Mouse (Mus musculus) limb, embryonic 11.5 days (tissue): ENCODE measurements at regions not wholly inside any gene's neighbourhood (a gene's known extent, or its start where the extent isn't known, plus 50 kb on each side); places are given as distances from the start of the nearest gene placed in this dataset.

Experiments
- ATAC-seq: fragments of 200-750 bp; cut with Nextera tagmentation; 2 replicates; pipeline ENCODE4 v1.8.0; 2017; ENCODE audit warnings: low read depth; ENCODE audit not compliant: insufficient number of reproducible peaks, low FRiP score, low TSS enrichment
- DNase-seq: peaks from one replicate; pipeline ENCODE4 v3.0.0-alpha.2; 2015; ENCODE audit warnings: low spot score
- H3K27ac ChIP-seq: fragments of 300-500 bp; sonication (generic); replicated peaks from 2 replicates; pipeline ENCODE4 v1.5.1; 2014; ENCODE audit warnings: low read depth, mild to moderate bottlenecking, low read length
- H3K27me3 ChIP-seq: fragments of 300-500 bp; sonication (generic); 2 replicates; pipeline ENCODE4 v1.6.1; 2014; ENCODE audit warnings: mild to moderate bottlenecking, low read length, mixed read lengths; ENCODE audit not compliant: control insufficient read depth, insufficient read depth
- H3K36me3 ChIP-seq: fragments of 300-500 bp; sonication (generic); 2 replicates; pipeline ENCODE4 v1.6.1; 2014; ENCODE audit warnings: mild to moderate bottlenecking, low read length, moderate library complexity, mixed read lengths; ENCODE audit not compliant: control insufficient read depth, insufficient read depth
- H3K4me1 ChIP-seq: fragments of 300-500 bp; sonication (generic); 2 replicates; pipeline ENCODE4 v1.6.1; 2014; ENCODE audit warnings: low read length, mixed read lengths; ENCODE audit not compliant: control insufficient read depth, insufficient read depth
- H3K4me2 ChIP-seq: fragments of 300-500 bp; sonication (generic); 2 replicates; pipeline ENCODE4 v1.6.1; 2014; ENCODE audit warnings: low read depth, mild to moderate bottlenecking, moderate library complexity; ENCODE audit not compliant: severe bottlenecking
- H3K4me3 ChIP-seq: fragments of 300-500 bp; sonication (generic); 2 replicates; pipeline ENCODE4 v1.5.1; 2014; ENCODE audit warnings: low read depth, low read length
- H3K9ac ChIP-seq: fragments of 300-500 bp; sonication (generic); 2 replicates; pipeline ENCODE4 v1.6.1; 2014; ENCODE audit warnings: mild to moderate bottlenecking, low read length
- H3K9me3 ChIP-seq: fragments of 300-500 bp; sonication (generic); 2 replicates; pipeline ENCODE4 v1.6.1; 2016; ENCODE audit warnings: low read length; ENCODE audit not compliant: control insufficient read depth
- WGBS: fragments of 180-500 bp; shearing (Covaris S2); extraction: QIAGEN DNeasy Blood & Tissue Kit; methylation state at CpG from one replicate; pipeline ENCODE4 v1.1.7; 2014; 5-methylcytosine and 5-hydroxymethylcytosine counted together

GRCm38 (mm10) chr19:14692183-14692582, 94.3 kb upstream of the Tle4 start:
- H3K9me3 ChIP-seq = no peaks in the 10 kb centered on the region
- no peaks in the 10 kb centered on the region for H3K27me3 ChIP-seq
- H3K36me3 ChIP-seq = no peaks in the 10 kb centered on the region
- H3K4me2 ChIP-seq = no peak overlapping the region
- no peak overlapping the region for H3K4me3 ChIP-seq
- H3K27ac ChIP-seq = no peak overlapping the region
- H3K4me1 ChIP-seq = no peaks in the 10 kb centered on the region
- no peak overlapping the region for H3K9ac ChIP-seq
- ATAC-seq (no peak), DNase-seq (no peak)

DNA sequence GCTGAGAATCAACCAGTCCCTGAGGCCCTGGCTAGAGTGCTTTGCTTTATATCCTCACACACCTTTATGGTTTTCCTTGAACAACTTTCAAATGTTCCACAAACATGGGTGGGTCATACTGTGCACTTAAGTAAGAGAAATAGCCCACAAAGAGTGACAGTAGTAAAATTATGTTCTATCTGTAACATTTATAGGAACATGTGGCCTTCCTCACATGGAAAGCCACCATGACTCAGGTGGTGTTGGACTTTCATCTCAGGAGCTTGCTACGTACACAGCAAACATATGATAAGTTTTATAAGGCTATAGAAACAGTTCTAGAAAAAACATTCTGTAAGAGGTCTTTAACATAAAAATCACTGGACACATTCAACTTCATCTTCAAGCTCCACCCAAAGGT, 87.8 kb upstream of the Tle4 start:
- 76% methylated on average over 1 of the region's 1 CpGs for WGBS
- H3K9ac ChIP-seq = no peak overlapping the region
- ATAC-seq (no peak), DNase-seq (no peak)
- no peak overlapping the region for H3K4me3 ChIP-seq
- no peaks in the 10 kb centered on the region for H3K36me3 ChIP-seq
- H3K4me2 ChIP-seq = no peak overlapping the region
- no peaks in the 10 kb centered on the region for H3K9me3 ChIP-seq
- H3K27ac ChIP-seq = no peak overlapping the region
- no peaks in the 10 kb centered on the region for H3K4me1 ChIP-seq
- H3K27me3 ChIP-seq = no peaks in the 10 kb centered on the region

GRCm38 (mm10) chr19:14684669-14685068, 86.8 kb upstream of the Tle4 start:
- Histone ChIP-seq H3K4me1 (no peaks in the 10 kb centered on the region), H3K4me3 (no peak overlapping the region), H3K36me3 (no peaks in the 10 kb centered on the region), H3K9me3 (no peaks in the 10 kb centered on the region), H3K27ac (no peak overlapping the region), H3K27me3 (no peaks in the 10 kb centered on the region), H3K9ac (no peak overlapping the region), H3K4me2 (no peak overlapping the region)
- 51% methylated on average over 3 of the region's 3 CpGs for WGBS
- DNase-seq = no peak
- ATAC-seq = no peak

DNA sequence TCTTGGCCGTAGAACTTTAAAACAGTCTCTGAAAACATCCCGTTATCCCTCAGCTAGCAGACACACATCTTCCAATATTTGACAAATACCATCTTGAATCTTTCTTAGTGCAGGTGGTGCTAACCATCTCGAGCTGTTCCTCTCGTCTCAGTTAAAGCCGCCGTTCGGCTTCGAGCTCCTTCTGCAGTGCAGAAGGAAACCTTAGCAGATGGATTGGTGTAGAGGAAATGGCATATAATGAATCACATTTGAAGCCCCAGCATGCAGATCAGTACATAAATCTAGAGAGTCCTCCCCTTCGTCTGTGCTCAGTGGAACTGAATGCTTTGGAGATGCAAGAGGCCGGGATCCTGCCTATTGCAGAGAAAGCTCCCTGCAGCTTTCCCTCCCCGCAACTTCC, 83.5 kb upstream of the Tle4 start:
- H3K9ac ChIP-seq = no peak overlapping the region
- H3K4me2 ChIP-seq = no peak overlapping the region
- no peak overlapping the region for H3K4me3 ChIP-seq
- H3K27ac ChIP-seq = no peak overlapping the region
- ATAC-seq = no peak
- no peaks in the 10 kb centered on the region for H3K9me3 ChIP-seq
- no peak for DNase-seq
- no peaks in the 10 kb centered on the region for H3K27me3 ChIP-seq
- H3K36me3 ChIP-seq = no peaks in the 10 kb centered on the region
- 54% methylated on average over 11 of the region's 11 CpGs for WGBS
- no peaks in the 10 kb centered on the region for H3K4me1 ChIP-seq

DNA sequence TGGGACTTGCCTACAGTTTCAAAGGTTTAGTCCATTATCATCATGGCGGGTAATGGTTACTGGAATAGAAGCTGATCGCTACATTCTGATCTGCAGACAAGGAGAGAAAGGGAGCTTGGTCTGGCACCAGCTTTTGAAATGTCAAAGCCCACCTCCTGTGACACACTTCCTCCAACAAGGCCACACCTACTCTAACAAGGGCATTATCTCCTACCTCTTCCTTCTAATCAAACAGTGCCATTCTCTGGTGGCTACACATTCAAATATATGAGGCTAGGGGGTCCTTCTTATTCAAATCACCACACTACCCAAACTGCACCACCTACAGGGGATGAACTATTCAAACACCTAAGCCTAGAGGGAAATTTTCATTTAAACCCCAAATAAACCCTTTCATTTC, 81.9 kb upstream of the Tle4 start:
- H3K36me3 ChIP-seq = no peaks in the 10 kb centered on the region
- ATAC-seq (no peak), DNase-seq (no peak)
- no peaks in the 10 kb centered on the region for H3K4me1 ChIP-seq
- H3K4me3 ChIP-seq = no peak overlapping the region
- no peak overlapping the region for H3K27ac ChIP-seq
- no peaks in the 10 kb centered on the region for H3K27me3 ChIP-seq
- 89% methylated on average over 2 of the region's 2 CpGs for WGBS
- H3K9ac ChIP-seq = no peak overlapping the region
- H3K4me2 ChIP-seq = no peak overlapping the region
- H3K9me3 ChIP-seq = no peaks in the 10 kb centered on the region

DNA sequence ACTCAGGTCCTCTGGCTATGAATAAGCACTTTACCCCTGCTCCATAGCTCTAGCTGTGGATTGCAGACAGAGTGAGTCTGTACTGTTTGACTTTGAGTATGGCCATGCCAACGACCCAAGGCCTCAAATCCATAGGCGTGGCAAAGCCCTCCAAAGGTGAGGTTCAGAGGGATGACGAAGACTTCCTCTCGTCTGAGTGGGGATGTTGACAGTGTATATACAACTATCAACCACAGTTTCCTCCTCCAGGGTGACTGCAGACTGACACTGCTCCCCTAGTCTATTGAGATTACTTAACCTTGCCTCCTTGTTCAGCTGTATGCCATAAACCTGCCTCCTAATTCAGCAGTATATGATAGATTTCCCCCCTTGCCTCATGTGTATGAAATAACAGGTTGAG, 80.7 kb upstream of the Tle4 start:
- no peaks in the 10 kb centered on the region for H3K4me1 ChIP-seq
- H3K9ac ChIP-seq = no peak overlapping the region
- H3K4me3 ChIP-seq = no peak overlapping the region
- no peaks in the 10 kb centered on the region for H3K36me3 ChIP-seq
- H3K27ac ChIP-seq = no peak overlapping the region
- WGBS = 91% methylated on average over 4 of the region's 4 CpGs
- H3K4me2 ChIP-seq = no peak overlapping the region
- H3K9me3 ChIP-seq = no peaks in the 10 kb centered on the region
- no peaks in the 10 kb centered on the region for H3K27me3 ChIP-seq
- ATAC-seq (no peak), DNase-seq (no peak)

- Histone ChIP-seq H3K9ac (no peak overlapping the region), H3K36me3 (no peaks in the 10 kb centered on the region), H3K4me2 (no peak overlapping the region), H3K27ac (no peak overlapping the region), H3K9me3 (no peaks in the 10 kb centered on the region), H3K27me3 (no peaks in the 10 kb centered on the region), H3K4me1 (no peaks in the 10 kb centered on the region), H3K4me3 (no peak overlapping the region)
- no peak for DNase-seq
- 75% methylated on average over 2 of the region's 2 CpGs for WGBS
- ATAC-seq = no peak
Observed at GRCm38 (mm10) chr19:14676929-14677328, 79.1 kb upstream of the Tle4 start.

DNA sequence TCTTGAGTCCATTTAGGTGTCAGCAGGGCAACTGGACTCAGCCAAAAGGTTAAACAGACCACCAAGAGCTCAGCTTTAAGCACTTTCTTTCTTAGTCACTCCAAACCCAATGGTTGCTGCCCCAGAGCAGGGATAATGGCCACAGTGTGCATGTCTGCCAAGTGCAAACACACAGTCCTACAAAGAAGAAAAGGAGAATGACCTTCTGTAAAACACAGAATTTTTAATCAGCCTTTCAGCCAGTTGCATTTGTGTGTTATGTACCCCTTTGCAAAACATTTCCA, 72.9 kb upstream of the Tle4 start:
- Histone ChIP-seq H3K36me3 (no peaks in the 10 kb centered on the region), H3K9me3 (no peaks in the 10 kb centered on the region), H3K4me3 (no peak overlapping the region), H3K4me1 (no peaks in the 10 kb centered on the region), H3K4me2 (no peak overlapping the region), H3K9ac (no peak overlapping the region), H3K27me3 (no peaks in the 10 kb centered on the region), H3K27ac (no peak overlapping the region)
- DNase-seq (no peak), ATAC-seq (no peak)

DNA sequence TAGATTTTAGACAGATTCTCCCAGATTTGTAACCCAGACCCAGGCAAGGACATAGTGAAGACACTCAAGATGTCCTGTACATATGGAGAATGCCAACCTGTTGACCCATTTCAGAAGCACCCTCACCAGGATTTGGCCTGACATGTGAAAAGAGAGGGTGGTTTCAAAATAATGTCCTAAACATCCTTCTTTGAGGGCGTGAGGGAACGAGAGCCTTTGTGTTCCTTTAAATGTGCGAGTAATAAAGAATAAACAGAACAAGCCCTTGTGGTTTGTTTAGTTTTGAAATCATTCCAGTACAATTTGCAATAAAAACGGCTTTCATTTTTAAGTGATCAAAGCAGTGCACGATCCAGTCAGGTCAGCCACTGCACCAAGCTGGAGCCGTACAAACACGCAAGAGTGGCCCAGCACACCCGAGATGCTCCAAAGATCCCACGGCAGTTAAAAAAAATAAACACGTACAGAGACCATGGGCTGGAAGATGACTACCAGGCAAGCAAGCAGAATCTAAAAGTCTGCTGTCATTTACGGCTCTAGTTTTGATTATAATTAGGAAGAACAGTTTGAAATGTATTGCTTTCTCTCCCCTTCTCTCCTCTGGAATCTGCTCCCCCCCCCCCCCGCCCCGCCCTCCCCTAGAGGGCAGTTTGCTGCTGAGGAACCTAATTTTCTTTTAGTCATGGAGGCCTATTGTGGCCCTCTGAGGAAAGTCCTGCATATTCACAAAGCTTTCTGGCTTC, 72.4 kb upstream of the Tle4 start:
- no peaks in the 10 kb centered on the region for H3K27me3 ChIP-seq
- H3K36me3 ChIP-seq = no peaks in the 10 kb centered on the region
- no peaks in the 10 kb centered on the region for H3K9me3 ChIP-seq
- H3K4me3 ChIP-seq = no peak overlapping the region
- ATAC-seq (no peak), DNase-seq (no peak)
- H3K4me1 ChIP-seq = no peaks in the 10 kb centered on the region
- 63% methylated on average over 12 of the region's 13 CpGs for WGBS
- H3K4me2 ChIP-seq = no peak overlapping the region
- H3K9ac ChIP-seq = no peak overlapping the region
- H3K27ac ChIP-seq = no peak overlapping the region
